Comparison of ENCODE assay signal across 14 mouse cellular contexts in genomic region chr15:55966780-55967179, GRCm38 (mm10).
DNase-seq lines count a peak whose midpoint lies in the region; ATAC-seq and TF ChIP-seq lines count a peak whose summit lies in the region.
"Had no signal": no experiment of that assay in that cellular context is flagged by ENCODE, and none has a peak within 500 bp of the region (broad histone marks: within the 10 kb centered on the region; RNA-seq: fewer than 3 reads in every experiment).

No protein-coding gene starts in this region.

- no peak overlapping the region for H3K4me2 ChIP-seq in limb, embryonic 11.5 days (ENCODE audit: low read depth, severe bottlenecking)
- no peak overlapping the region for H3K4me2 ChIP-seq in embryonic facial prominence, embryonic 15.5 days (replicated peaks)
- H3K4me2 ChIP-seq: heart, embryonic 13.5 days; liver, embryonic 11.5 days had no signal

- ATAC-seq in limb, embryonic 11.5 days (ENCODE audit: insufficient number of reproducible peaks, low FRiP score, low TSS enrichment, low read depth), result no peak; the same call in 1 of the 2 replicates
- peak; percentile 78; the same call in 1 of the 2 replicates for ATAC-seq in embryonic facial prominence, embryonic 15.5 days (ENCODE audit: insufficient number of reproducible peaks, low FRiP score, low TSS enrichment, low read depth)

- no peaks in the 10 kb centered on the region for H3K9me3 ChIP-seq in limb, embryonic 11.5 days (ENCODE audit: control insufficient read depth, low read length)
- H3K9me3 ChIP-seq in limb, embryonic 10.5 days (replicated peaks), result no peaks in the 10 kb centered on the region
- no peaks in the 10 kb centered on the region for H3K9me3 ChIP-seq in embryonic facial prominence, embryonic 15.5 days (replicated peaks)
- H3K9me3 ChIP-seq: heart, embryonic 13.5 days had no signal

- H3K4me3 ChIP-seq in limb, embryonic 11.5 days (ENCODE audit: low read depth, low read length), result no peak overlapping the region
- no peak overlapping the region for H3K4me3 ChIP-seq in limb, embryonic 10.5 days
- H3K4me3 ChIP-seq in embryonic facial prominence, embryonic 15.5 days (replicated peaks), result no peak overlapping the region
- no peak overlapping the region for H3K4me3 ChIP-seq in lung, adult 2 months (replicated peaks; ENCODE audit: extremely low read depth, low read depth, low read length)
- H3K4me3 ChIP-seq: gastrocnemius, adult 2 months; heart, embryonic 13.5 days had no signal

- no peaks in the 10 kb centered on the region for H3K36me3 ChIP-seq in limb, embryonic 11.5 days (ENCODE audit: control insufficient read depth, insufficient read depth, low read length)
- H3K36me3 ChIP-seq in limb, embryonic 10.5 days, result no peaks in the 10 kb centered on the region
- H3K36me3 ChIP-seq in embryonic facial prominence, embryonic 15.5 days, result no peaks in the 10 kb centered on the region
- H3K36me3 ChIP-seq: heart, embryonic 13.5 days had no signal

- no peak overlapping the region for H3K9ac ChIP-seq in limb, embryonic 11.5 days (ENCODE audit: low read length)
- H3K9ac ChIP-seq in embryonic facial prominence, embryonic 15.5 days, result no peak overlapping the region
- H3K9ac ChIP-seq: heart, embryonic 13.5 days had no signal

- H3K27ac ChIP-seq in limb, embryonic 11.5 days (replicated peaks; ENCODE audit: low read depth, low read length), result no peak overlapping the region
- H3K27ac ChIP-seq in limb, embryonic 10.5 days, result no peak overlapping the region
- H3K27ac ChIP-seq in embryonic facial prominence, embryonic 15.5 days (replicated peaks), result no peak overlapping the region
- H3K27ac ChIP-seq: gastrocnemius, adult 2 months; heart, embryonic 13.5 days had no signal

- H3K27me3 ChIP-seq in limb, embryonic 11.5 days (ENCODE audit: control insufficient read depth, insufficient read depth, low read length), result no peaks in the 10 kb centered on the region
- H3K27me3 ChIP-seq in limb, embryonic 10.5 days (ENCODE audit: low read depth, poor library complexity, severe bottlenecking), result no peaks in the 10 kb centered on the region
- H3K27me3 ChIP-seq in embryonic facial prominence, embryonic 15.5 days, result no peaks in the 10 kb centered on the region
- H3K27me3 ChIP-seq: heart, embryonic 13.5 days had no signal

- TF ChIP-seq CTCF in lung, adult 2 months (IDR thresholded peaks at IDR 0.05; ENCODE audit: insufficient read depth, low read length), result no peak

- DNase-seq in embryo, embryonic 10 days (ENCODE audit: low spot score), result peak; percentile 53
- DNase-seq in embryo, embryonic 9.5 days (ENCODE audit: extremely low spot score), result no peak
- DNase-seq in limb, embryonic 11.5 days (ENCODE audit: low spot score), result peak; percentile 25
- DNase-seq in limb, embryonic 10.5 days (ENCODE audit: low spot score), result no peak
- peak; percentile 26 for DNase-seq in retina, embryonic 14.5 days (ENCODE audit: low spot score)
- DNase-seq in heart, adult 9 months (ENCODE audit: low spot score in 2 of 2), result no peak
- no peak for DNase-seq in lung, adult 2 months
- DNase-seq: cerebellum, postnatal 36 days; gastrocnemius, adult 2 months; lung, postnatal 10 days; thymus, postnatal 14 days had no signal

- no peaks in the 10 kb centered on the region for H3K4me1 ChIP-seq in limb, embryonic 11.5 days (ENCODE audit: control insufficient read depth, insufficient read depth, low read length)
- H3K4me1 ChIP-seq in limb, embryonic 10.5 days, result no peaks in the 10 kb centered on the region
- no peaks in the 10 kb centered on the region for H3K4me1 ChIP-seq in embryonic facial prominence, embryonic 15.5 days
- no peaks in the 10 kb centered on the region for H3K4me1 ChIP-seq in lung, adult 2 months (ENCODE audit: control insufficient read depth, insufficient read depth, low read length)

- TF ChIP-seq POLR2A in lung, adult 2 months (IDR thresholded peaks at IDR 0.05; ENCODE audit: borderline replicate concordance, extremely low read depth, low read depth, low read length), result no peak

- WGBS in limb, embryonic 11.5 days, result 43% methylated on average over 2 of the region's 2 CpGs
- 50% methylated on average over 2 of the region's 2 CpGs for WGBS in limb, embryonic 10.5 days
- WGBS in embryonic facial prominence, embryonic 15.5 days, result 28% methylated on average over 2 of the region's 2 CpGs
- 50% methylated on average over 2 of the region's 2 CpGs for WGBS in lung, adult 2 months

Comparison
In these comparisons a context has a peak if more than half of its experiments do, and no peak if none do; other contexts are left out.
1. DNase-seq: peak in embryo, embryonic 10 days (single experiment), limb, embryonic 11.5 days (single experiment) and retina, embryonic 14.5 days (single experiment); none in embryo, embryonic 9.5 days (single experiment), limb, embryonic 10.5 days (single experiment), heart, adult 9 months (0 of 2) and lung, adult 2 months (single experiment).